Mouse (Mus musculus): Measurements from ENCODE around the gene Dnah8.

GRCm38 (mm10) chr17:30607330-30607729 lies 16.8 kb upstream of the Dnah8 start:
- TF ChIP-seq CTCF (conservative IDR thresholded peaks at IDR 0.05; ENCODE audit: low read length): no peak
- no peak for TF ChIP-seq NANOG (IDR thresholded peaks at IDR 0.05; ENCODE audit: borderline replicate concordance, low read length)
